Mouse (Mus musculus): ENCODE measurements around the gene Gm3625. TPM values are rescaled to one million over a fixed set of nuclear protein-coding genes. Genes with fewer than 3 reads are reported as not detected.

The Gm3625 gene
- polyA plus RNA-seq, 1 experiment from 2014 or later, result not detected

- Histone ChIP-seq H3K9ac (ENCODE audit: low read depth, low read length) (no peak overlapping the region), H3K4me3 (ENCODE audit: low read depth, low read length) (no peak overlapping the region), H3K27ac (ENCODE audit: low read length) (no peak overlapping the region), H3K4me1 (ENCODE audit: control insufficient read depth, insufficient read depth, low read length) (no peaks in the 10 kb centered on the region; the same call in 1 of the 2 replicates), H3K27me3 (ENCODE audit: control insufficient read depth, insufficient read depth, low read depth, low read length) (no peaks in the 10 kb centered on the region), H3K9me3 (replicated peaks; ENCODE audit: control insufficient read depth, low read length, poor library complexity, severe bottlenecking) (no peaks in the 10 kb centered on the region), H3K36me3 (ENCODE audit: control insufficient read depth, insufficient read depth, low read length) (no peaks in the 10 kb centered on the region), H3K4me2 (ENCODE audit: low read length) (no peak overlapping the region)
- ATAC-seq, result no peak
Observed at GRCm38 (mm10) chr12:4545425-4545824, 47.3 kb downstream of the Gm3625 start.

DNA sequence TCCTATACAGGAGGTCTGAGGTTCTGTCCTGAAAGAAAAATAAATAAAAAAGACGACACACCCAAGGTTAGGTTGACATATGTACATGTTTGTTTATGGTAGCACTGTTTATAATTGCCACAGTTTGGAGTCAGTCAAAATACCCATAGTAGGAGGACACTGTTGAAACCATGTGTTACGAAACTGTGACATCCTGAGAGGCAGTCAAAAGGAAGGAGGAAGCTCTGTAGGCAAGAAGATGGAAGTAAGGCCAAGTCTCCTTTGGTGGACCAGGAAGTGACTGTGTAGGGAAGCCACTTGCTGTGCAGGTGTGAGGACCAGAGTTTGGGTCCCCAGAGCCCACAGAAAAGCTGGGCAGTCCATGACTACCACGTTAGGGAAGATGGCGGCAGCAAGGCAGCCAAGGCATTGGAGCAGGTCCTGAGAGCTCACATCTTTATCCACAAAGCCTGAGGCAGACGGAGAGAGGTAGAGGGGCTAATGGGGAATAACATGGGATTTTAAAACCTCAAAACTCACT lies 48.3 kb downstream of the Gm3625 start:
- no peaks in the 10 kb centered on the region for H3K9me3 ChIP-seq (replicated peaks; ENCODE audit: control insufficient read depth, low read length, poor library complexity, severe bottlenecking)
- no peak for ATAC-seq

More for the DNA sequence above, 48.3 kb downstream of the Gm3625 start:
- Histone ChIP-seq H3K4me2 (ENCODE audit: low read length) (no peak overlapping the region), H3K36me3 (ENCODE audit: control insufficient read depth, insufficient read depth, low read length) (no peaks in the 10 kb centered on the region), H3K27me3 (ENCODE audit: control insufficient read depth, insufficient read depth, low read depth, low read length) (no peaks in the 10 kb centered on the region), H3K9ac (ENCODE audit: low read depth, low read length) (no peak overlapping the region), H3K4me3 (ENCODE audit: low read depth, low read length) (no peak overlapping the region), H3K4me1 (ENCODE audit: control insufficient read depth, insufficient read depth, low read length) (no peaks in the 10 kb centered on the region; the same call in 1 of the 2 replicates), H3K27ac (ENCODE audit: low read length) (no peak overlapping the region)
- WGBS, result 93% methylated on average over 5 of the region's 5 CpGs

Other genes starting within 250 kb of the Gm3625 start
- gene Ncoa1, start 115.7 kb downstream of the Gm3625 start, polyA plus RNA-seq (2015; fragmentation: Nextera tagmentation; extraction: Ambion mirVana), result 10.0 and 10.9 TPM in 2 replicates
- 19.4 and 20.3 TPM in 2 replicates for gene Itsn2, start 289 bp downstream of the Gm3625 start, polyA plus RNA-seq (2015; fragmentation: Nextera tagmentation; extraction: Ambion mirVana)
- gene Fam228a, start 145.5 kb upstream of the Gm3625 start, polyA plus RNA-seq (2015; fragmentation: Nextera tagmentation; extraction: Ambion mirVana), result 0.69 and 1.1 TPM in 2 replicates
- 15.1 and 17.4 TPM in 2 replicates for gene Pfn4, start 176.1 kb upstream of the Gm3625 start, polyA plus RNA-seq (2015; fragmentation: Nextera tagmentation; extraction: Ambion mirVana)
- gene Fam228b, start 176.3 kb upstream of the Gm3625 start, polyA plus RNA-seq (2015; fragmentation: Nextera tagmentation; extraction: Ambion mirVana), result 5.9 and 8.0 TPM in 2 replicates
- gene Sf3b6, start 224.6 kb upstream of the Gm3625 start, polyA plus RNA-seq (2015; fragmentation: Nextera tagmentation; extraction: Ambion mirVana), result 204 TPM in 2 replicates
- gene Fkbp1b, start 248.7 kb upstream of the Gm3625 start, polyA plus RNA-seq (2015; fragmentation: Nextera tagmentation; extraction: Ambion mirVana), result 36.7 and 43.0 TPM in 2 replicates